In genomic region chr16:45023904-45024303, GRCm38 (mm10) we compare ENCODE assay signal across 9 mouse cellular contexts.
DNase-seq lines count a peak whose midpoint lies in the region; ATAC-seq and TF ChIP-seq lines count a peak whose summit lies in the region.
"Had no signal": no experiment of that assay in that cellular context is flagged by ENCODE, and none has a peak within 500 bp of the region (broad histone marks: within the 10 kb centered on the region; RNA-seq: fewer than 3 reads in every experiment).

No protein-coding gene starts in this region.

- TF ChIP-seq POLR2A in embryonic fibroblast, embryonic 13.5 days (IDR thresholded peaks at IDR 0.05; ENCODE audit: low read depth, low read length), result no peak

- no peak overlapping the region for H3K9ac ChIP-seq in forebrain, embryonic 14.5 days (ENCODE audit: low read length)
- H3K9ac ChIP-seq: neural tube, embryonic 13.5 days had no signal

- TF ChIP-seq CTCF in embryonic fibroblast, embryonic 13.5 days (IDR thresholded peaks at IDR 0.05; ENCODE audit: borderline replicate concordance, insufficient read depth, low read length), result 0 out of 2 replicates have a peak, but pooled peaks have one; percentile 7

- H3K27me3 ChIP-seq in forebrain, embryonic 14.5 days (replicated peaks; ENCODE audit: control insufficient read depth, insufficient read depth, low read length), result no peaks in the 10 kb centered on the region
- H3K27me3 ChIP-seq: neural tube, embryonic 13.5 days had no signal

- H3K9me3 ChIP-seq in forebrain, embryonic 14.5 days (replicated peaks; ENCODE audit: control insufficient read depth, low read length), result no peaks in the 10 kb centered on the region
- H3K9me3 ChIP-seq: neural tube, embryonic 13.5 days had no signal

- no peaks in the 10 kb centered on the region for H3K36me3 ChIP-seq in forebrain, embryonic 14.5 days (ENCODE audit: control insufficient read depth, insufficient read depth, low read length)
- H3K36me3 ChIP-seq: neural tube, embryonic 13.5 days had no signal

- 57% methylated on average over 4 of the region's 4 CpGs for WGBS in forebrain, embryonic 14.5 days

- H3K4me1 ChIP-seq in embryonic fibroblast, embryonic 13.5 days (ENCODE audit: control insufficient read depth, insufficient read depth, low read length), result no peaks in the 10 kb centered on the region
- H3K4me1 ChIP-seq in forebrain, embryonic 14.5 days (ENCODE audit: control insufficient read depth, insufficient read depth, low read length), result no peaks in the 10 kb centered on the region
- H3K4me1 ChIP-seq: neural tube, embryonic 13.5 days had no signal

- no peak overlapping the region for H3K4me2 ChIP-seq in forebrain, embryonic 14.5 days (ENCODE audit: low read length)
- H3K4me2 ChIP-seq: neural tube, embryonic 13.5 days had no signal

- no peak for ATAC-seq in forebrain, embryonic 14.5 days

- no peak overlapping the region for H3K4me3 ChIP-seq in embryonic fibroblast, embryonic 13.5 days (ENCODE audit: insufficient read depth, low read length)
- no peak overlapping the region for H3K4me3 ChIP-seq in forebrain, embryonic 14.5 days (ENCODE audit: low read depth, low read length)
- H3K4me3 ChIP-seq: neural tube, embryonic 13.5 days had no signal

- no peak overlapping the region for H3K27ac ChIP-seq in embryonic fibroblast, embryonic 13.5 days (ENCODE audit: insufficient read depth, low read length)
- H3K27ac ChIP-seq in forebrain, embryonic 14.5 days (ENCODE audit: low read depth, low read length), result no peak overlapping the region
- H3K27ac ChIP-seq: neural tube, embryonic 13.5 days had no signal

- peak; percentile 69 for DNase-seq in urinary bladder, postnatal 14 days (ENCODE audit: low spot score)
- no peak for DNase-seq in urinary bladder, postnatal 4 days (ENCODE audit: low spot score in 2 of 2)
- DNase-seq in adrenal gland, postnatal 10 days, result peak; percentile 79
- DNase-seq in kidney, postnatal 25 days, result peak; percentile 41 to 63
- peak; percentile 68 for DNase-seq in lung, adult 18-20 months
- DNase-seq in spleen, postnatal 14 days (ENCODE audit: low spot score in 2 of 2), result peak; percentile 30 to 64
- DNase-seq in forebrain, embryonic 14.5 days (ENCODE audit: low spot score), result no peak

Comparison
In these comparisons a context has a peak if more than half of its experiments do, and no peak if none do; other contexts are left out.
1. DNase-seq: peak in urinary bladder, postnatal 14 days (single experiment), adrenal gland, postnatal 10 days (single experiment), kidney, postnatal 25 days (2 of 2), lung, adult 18-20 months (2 of 2) and spleen, postnatal 14 days (2 of 2); none in urinary bladder, postnatal 4 days (0 of 2) and forebrain, embryonic 14.5 days (single experiment).